Mouse (Mus musculus): ENCODE measurements around the gene Aldh3a2. TPM values are rescaled to one million over a fixed set of nuclear protein-coding genes. Genes with fewer than 3 reads are reported as not detected.

Gene Aldh3a2
- polyA plus RNA-seq (2012; rRNA removed) (19.0 and 22.9 TPM in 2 replicates), polyA plus RNA-seq (2014; fragmentation: Nextera tagmentation; extraction: Ambion mirVana) (28.0 and 30.2 TPM in 2 replicates)

GRCm38 (mm10) chr11:61266551-61267533 is at the start of gene Aldh3a2:
Gene Aldh3a2 (minus strand): TSS chr11:61267464.
- Histone ChIP-seq H3K9me3 (ENCODE audit: control insufficient read depth, low read length) (no peaks in the 10 kb centered on the region), H3K4me1 (replicated peaks; ENCODE audit: control insufficient read depth in 2 of 2, insufficient read depth in 2 of 2, low read length in 1 of 2) (peaks cover 4 to 15% of the 10 kb centered on the region in 2 experiments), H3K27ac (peak within 1 kb of the TSS; percentile 69), H3K27me3 (ENCODE audit: control insufficient read depth, insufficient read depth, low read length) (no peaks in the 10 kb centered on the region), H3K9ac (replicated peaks) (peak within 1 kb of the TSS; percentile 72), H3K4me2 (ENCODE audit: low read depth) (peak within 1 kb of the TSS; percentile 71), H3K36me3 (replicated peaks; ENCODE audit: control insufficient read depth, insufficient read depth, low read depth) (no peaks in the 10 kb centered on the region), H3K4me3 (ENCODE audit: insufficient read depth in 1 of 2, low read depth in 2 of 2, low read length in 2 of 2) (peak within 1 kb of the TSS; percentile 67 to 70)
- ATAC-seq (ENCODE audit: insufficient read depth) (peak; percentile 96), DNase-seq (ENCODE audit: low read depth in 3 of 3, low spot score in 3 of 3) (peak; percentile 88 to 91 (median 88))
- no peak for TF ChIP-seq EP300 (IDR thresholded peaks at IDR 0.05; ENCODE audit: low read depth)
- peak; percentile 19 for TF ChIP-seq CTCF (IDR thresholded peaks at IDR 0.05; ENCODE audit: low read depth)
- WGBS (ENCODE audit: insufficient replicate concordance), result under 1% methylated on average over 58 of the region's 58 CpGs

GRCm38 (mm10) chr11:61316864-61317263 is 49.6 kb upstream of the Aldh3a2 start:
- no peaks in the 10 kb centered on the region for H3K36me3 ChIP-seq (replicated peaks; ENCODE audit: control insufficient read depth, insufficient read depth, low read depth)
- H3K4me3 ChIP-seq (ENCODE audit: insufficient read depth in 1 of 2, low read depth in 2 of 2, low read length in 2 of 2), result no peak overlapping the region
- ATAC-seq (ENCODE audit: insufficient read depth) (no peak), DNase-seq (ENCODE audit: low read depth in 3 of 3, low spot score in 3 of 3) (no peak)
- H3K4me1 ChIP-seq (replicated peaks; ENCODE audit: control insufficient read depth in 2 of 2, insufficient read depth in 2 of 2, low read length in 1 of 2), result peaks cover 0 to 11% of the 10 kb centered on the region in 2 experiments; a peak in 2 of 4 replicates
- H3K27me3 ChIP-seq (ENCODE audit: control insufficient read depth, insufficient read depth, low read length), result no peaks in the 10 kb centered on the region
- no peak overlapping the region for H3K9ac ChIP-seq (replicated peaks)
- WGBS (ENCODE audit: insufficient replicate concordance), result 40% methylated on average over 2 of the region's 2 CpGs
- no peak overlapping the region for H3K27ac ChIP-seq
- TF ChIP-seq CTCF (IDR thresholded peaks at IDR 0.05; ENCODE audit: low read depth) (no peak), EP300 (IDR thresholded peaks at IDR 0.05; ENCODE audit: low read depth) (no peak)
- no peaks in the 10 kb centered on the region for H3K9me3 ChIP-seq (ENCODE audit: control insufficient read depth, low read length)
- no peak overlapping the region for H3K4me2 ChIP-seq (ENCODE audit: low read depth)

- Histone ChIP-seq H3K9ac (replicated peaks) (no peak overlapping the region), H3K4me2 (ENCODE audit: low read depth) (no peak overlapping the region), H3K36me3 (replicated peaks; ENCODE audit: control insufficient read depth, insufficient read depth, low read depth) (no peaks in the 10 kb centered on the region), H3K4me3 (ENCODE audit: insufficient read depth in 1 of 2, low read depth in 2 of 2, low read length in 2 of 2) (no peak overlapping the region), H3K27ac (no peak overlapping the region), H3K27me3 (ENCODE audit: control insufficient read depth, insufficient read depth, low read length) (no peaks in the 10 kb centered on the region), H3K9me3 (ENCODE audit: control insufficient read depth, low read length) (no peaks in the 10 kb centered on the region; the same call in 1 of the 2 replicates), H3K4me1 (replicated peaks; ENCODE audit: control insufficient read depth in 2 of 2, insufficient read depth in 2 of 2, low read length in 1 of 2) (peaks cover 0 to 9% of the 10 kb centered on the region in 2 experiments; a peak in 1 of 4 replicates)
- WGBS (ENCODE audit: insufficient replicate concordance), result 45% methylated on average over 7 of the region's 7 CpGs
- ATAC-seq (ENCODE audit: insufficient read depth), result no peak
- TF ChIP-seq CTCF (IDR thresholded peaks at IDR 0.05; ENCODE audit: low read depth), result no peak
- TF ChIP-seq EP300 (IDR thresholded peaks at IDR 0.05; ENCODE audit: low read depth), result no peak
- DNase-seq (ENCODE audit: low read depth in 3 of 3, low spot score in 3 of 3), result no peak
Observed at GRCm38 (mm10) chr11:61310321-61310720, 43.1 kb upstream of the Aldh3a2 start.

GRCm38 (mm10) chr11:61309831-61310230 is 42.6 kb upstream of the Aldh3a2 start:
- Histone ChIP-seq H3K4me3 (ENCODE audit: insufficient read depth in 1 of 2, low read depth in 2 of 2, low read length in 2 of 2) (no peak overlapping the region), H3K27ac (no peak overlapping the region), H3K4me2 (ENCODE audit: low read depth) (no peak overlapping the region), H3K4me1 (replicated peaks; ENCODE audit: control insufficient read depth in 2 of 2, insufficient read depth in 2 of 2, low read length in 1 of 2) (peaks cover 0 to 9% of the 10 kb centered on the region in 2 experiments; a peak in 1 of 4 replicates), H3K36me3 (replicated peaks; ENCODE audit: control insufficient read depth, insufficient read depth, low read depth) (no peaks in the 10 kb centered on the region), H3K27me3 (ENCODE audit: control insufficient read depth, insufficient read depth, low read length) (no peaks in the 10 kb centered on the region), H3K9me3 (ENCODE audit: control insufficient read depth, low read length) (no peaks in the 10 kb centered on the region; the same call in 1 of the 2 replicates), H3K9ac (replicated peaks) (no peak overlapping the region)
- no peak for ATAC-seq (ENCODE audit: insufficient read depth)
- WGBS (ENCODE audit: insufficient replicate concordance), result 58% methylated on average over 12 of the region's 12 CpGs
- no peak for DNase-seq (ENCODE audit: low read depth in 3 of 3, low spot score in 3 of 3)
- TF ChIP-seq EP300 (IDR thresholded peaks at IDR 0.05; ENCODE audit: low read depth) (no peak), CTCF (IDR thresholded peaks at IDR 0.05; ENCODE audit: low read depth) (no peak)

GRCm38 (mm10) chr11:61307795-61308194 is 40.5 kb upstream of the Aldh3a2 start:
- Histone ChIP-seq H3K4me1 (replicated peaks; ENCODE audit: control insufficient read depth in 2 of 2, insufficient read depth in 2 of 2, low read length in 1 of 2) (peaks cover 0 to 9% of the 10 kb centered on the region in 2 experiments; a peak in 1 of 4 replicates), H3K9ac (replicated peaks) (no peak overlapping the region), H3K4me3 (ENCODE audit: insufficient read depth in 1 of 2, low read depth in 2 of 2, low read length in 2 of 2) (no peak overlapping the region), H3K9me3 (ENCODE audit: control insufficient read depth, low read length) (no peaks in the 10 kb centered on the region; the same call in 1 of the 2 replicates), H3K27me3 (ENCODE audit: control insufficient read depth, insufficient read depth, low read length) (no peaks in the 10 kb centered on the region), H3K36me3 (replicated peaks; ENCODE audit: control insufficient read depth, insufficient read depth, low read depth) (no peaks in the 10 kb centered on the region), H3K4me2 (ENCODE audit: low read depth) (no peak overlapping the region), H3K27ac (no peak overlapping the region)
- TF ChIP-seq EP300 (IDR thresholded peaks at IDR 0.05; ENCODE audit: low read depth) (no peak), CTCF (IDR thresholded peaks at IDR 0.05; ENCODE audit: low read depth) (no peak)
- WGBS (ENCODE audit: insufficient replicate concordance), result 32% methylated on average over 7 of the region's 7 CpGs
- ATAC-seq (ENCODE audit: insufficient read depth), result no peak; the same call in 1 of the 2 replicates
- DNase-seq (ENCODE audit: low read depth in 3 of 3, low spot score in 3 of 3), result no peak

Measured in liver, embryonic 14.5 days (tissue).